Mouse (Mus musculus) neural tube, embryonic 12.5 days (tissue): ENCODE results near the gene Plscr5. TPM values are rescaled to one million over a fixed set of nuclear protein-coding genes. Genes with fewer than 3 reads are reported as not detected.

ENCODE experiments used
- ATAC-seq: fragments of 200-750 bp; cut with Nextera tagmentation; 2 replicates; pipeline ENCODE4 v1.8.0; 2017; ENCODE audit warnings: low read depth, mild to moderate bottlenecking, moderate TSS enrichment, moderate library complexity; ENCODE audit not compliant: low FRiP score
- H3K27ac ChIP-seq: fragments of 300-500 bp; sonication (generic); 2 replicates; pipeline ENCODE4 v1.5.1; 2016
- H3K27me3 ChIP-seq: fragments of 300-500 bp; sonication (generic); replicated peaks from 2 replicates; pipeline ENCODE4 v1.6.1; 2016; ENCODE audit warnings: mild to moderate bottlenecking
- H3K36me3 ChIP-seq: fragments of 300-500 bp; sonication (generic); 2 replicates; pipeline ENCODE4 v1.6.1; 2016; ENCODE audit warnings: mild to moderate bottlenecking
- H3K4me1 ChIP-seq: fragments of 300-500 bp; sonication (generic); 2 replicates; pipeline ENCODE4 v1.6.1; 2016
- H3K4me2 ChIP-seq: fragments of 300-500 bp; sonication (generic); replicated peaks from 2 replicates; pipeline ENCODE4 v1.6.1; 2016; ENCODE audit warnings: mild to moderate bottlenecking
- H3K4me3 ChIP-seq: fragments of 300-500 bp; sonication (generic); 2 replicates; pipeline ENCODE4 v1.5.1; 2016
- H3K9ac ChIP-seq: fragments of 300-500 bp; sonication (generic); 2 replicates; pipeline ENCODE4 v1.6.1; 2016; ENCODE audit warnings: mild to moderate bottlenecking
- H3K9me3 ChIP-seq: fragments of 300-500 bp; sonication (generic); 2 replicates; pipeline ENCODE4 v1.6.1; 2016; ENCODE audit warnings: mild to moderate bottlenecking
- WGBS: fragments of 180-500 bp; shearing (Covaris S2); methylation state at CpG from one replicate; pipeline ENCODE4 v1.1.7; 2016; 5-methylcytosine and 5-hydroxymethylcytosine counted together
- polyA plus RNA-seq: library from polyadenylated mRNA; unstranded; fragments of >200 nt; fragmentation: Nextera tagmentation; extraction: Ambion mirVana; gene quantifications from 2 replicates; pipeline ENCODE4 v1.2.1, GENCODE M21; 2016

Plscr5 gene
- polyA plus RNA-seq, 1 experiment from 2014 or later, result 0.16 TPM

GRCm38 (mm10) chr9:92209850-92210249 is 17.1 kb downstream of the Plscr5 start:
- Histone ChIP-seq H3K36me3 (no peaks in the 10 kb centered on the region), H3K27me3 (no peaks in the 10 kb centered on the region), H3K27ac (no peak overlapping the region), H3K9me3 (no peaks in the 10 kb centered on the region), H3K9ac (no peak overlapping the region), H3K4me2 (no peak overlapping the region), H3K4me3 (no peak overlapping the region), H3K4me1 (no peaks in the 10 kb centered on the region)
- WGBS, result 80% methylated on average over 3 of the region's 3 CpGs
- no peak for ATAC-seq

- Histone ChIP-seq H3K9me3 (no peaks in the 10 kb centered on the region), H3K4me1 (no peaks in the 10 kb centered on the region), H3K36me3 (no peaks in the 10 kb centered on the region), H3K27ac (no peak overlapping the region), H3K4me3 (no peak overlapping the region), H3K27me3 (no peaks in the 10 kb centered on the region), H3K9ac (no peak overlapping the region), H3K4me2 (no peak overlapping the region)
- ATAC-seq, result no peak
- whole genome bisulfite sequencing, result 86% methylated on average over 7 of the region's 7 CpGs
Measured at GRCm38 (mm10) chr9:92210386-92210967, 17.7 kb downstream of the Plscr5 start.

- Histone ChIP-seq H3K36me3 (no peaks in the 10 kb centered on the region), H3K4me3 (no peak overlapping the region), H3K4me2 (no peak overlapping the region), H3K4me1 (no peaks in the 10 kb centered on the region), H3K27ac (no peak overlapping the region), H3K27me3 (no peaks in the 10 kb centered on the region), H3K9me3 (no peaks in the 10 kb centered on the region), H3K9ac (no peak overlapping the region)
- 80% methylated on average over 3 of the region's 3 CpGs for WGBS
- no peak for ATAC-seq
Measured at GRCm38 (mm10) chr9:92211048-92211447, 18.3 kb downstream of the Plscr5 start.

- Histone ChIP-seq H3K4me1 (no peaks in the 10 kb centered on the region), H3K9ac (no peak overlapping the region), H3K27ac (no peak overlapping the region), H3K4me2 (no peak overlapping the region), H3K36me3 (no peaks in the 10 kb centered on the region), H3K4me3 (no peak overlapping the region), H3K9me3 (no peaks in the 10 kb centered on the region), H3K27me3 (no peaks in the 10 kb centered on the region)
- 85% methylated on average over 4 of the region's 4 CpGs for WGBS
- ATAC-seq, result no peak
Measured at GRCm38 (mm10) chr9:92217484-92217883, 24.7 kb downstream of the Plscr5 start.

GRCm38 (mm10) chr9:92217896-92218295 is 25.2 kb downstream of the Plscr5 start:
- H3K4me1 ChIP-seq, result no peaks in the 10 kb centered on the region
- H3K27me3 ChIP-seq, result no peaks in the 10 kb centered on the region
- H3K4me2 ChIP-seq, result no peak overlapping the region
- H3K27ac ChIP-seq, result no peak overlapping the region
- no peaks in the 10 kb centered on the region for H3K9me3 ChIP-seq
- no peaks in the 10 kb centered on the region for H3K36me3 ChIP-seq
- H3K9ac ChIP-seq, result no peak overlapping the region
- no peak for ATAC-seq
- 91% methylated on average over 2 of the region's 2 CpGs for WGBS
- H3K4me3 ChIP-seq, result no peak overlapping the region

- no peak overlapping the region for H3K4me2 ChIP-seq
- H3K9ac ChIP-seq, result no peak overlapping the region
- 86% methylated on average over 3 of the region's 3 CpGs for WGBS
- no peak overlapping the region for H3K27ac ChIP-seq
- no peaks in the 10 kb centered on the region for H3K9me3 ChIP-seq
- H3K27me3 ChIP-seq, result no peaks in the 10 kb centered on the region
- H3K4me1 ChIP-seq, result no peaks in the 10 kb centered on the region
- H3K36me3 ChIP-seq, result no peaks in the 10 kb centered on the region
- no peak for ATAC-seq
- no peak overlapping the region for H3K4me3 ChIP-seq
Measured at GRCm38 (mm10) chr9:92220151-92220550, 27.4 kb downstream of the Plscr5 start.

GRCm38 (mm10) chr9:92221480-92221879 is 28.7 kb downstream of the Plscr5 start:
- Histone ChIP-seq H3K36me3 (no peaks in the 10 kb centered on the region), H3K27me3 (no peaks in the 10 kb centered on the region), H3K4me3 (no peak overlapping the region), H3K9me3 (no peaks in the 10 kb centered on the region), H3K27ac (no peak overlapping the region), H3K4me1 (no peaks in the 10 kb centered on the region), H3K4me2 (no peak overlapping the region), H3K9ac (no peak overlapping the region)
- no peak for ATAC-seq

GRCm38 (mm10) chr9:92224598-92225231 is 32.0 kb downstream of the Plscr5 start:
- H3K9me3 ChIP-seq, result no peaks in the 10 kb centered on the region
- ATAC-seq, result no peak
- no peak overlapping the region for H3K27ac ChIP-seq
- H3K36me3 ChIP-seq, result no peaks in the 10 kb centered on the region
- H3K9ac ChIP-seq, result no peak overlapping the region
- no peaks in the 10 kb centered on the region for H3K4me1 ChIP-seq
- WGBS, result 84% methylated on average over 1 of the region's 1 CpGs
- no peaks in the 10 kb centered on the region for H3K27me3 ChIP-seq
- H3K4me3 ChIP-seq, result no peak overlapping the region
- no peak overlapping the region for H3K4me2 ChIP-seq

GRCm38 (mm10) chr9:92226127-92226655 is 33.5 kb downstream of the Plscr5 start:
- H3K4me1 ChIP-seq, result no peaks in the 10 kb centered on the region
- no peak overlapping the region for H3K27ac ChIP-seq
- no peaks in the 10 kb centered on the region for H3K9me3 ChIP-seq
- 90% methylated on average over 3 of the region's 3 CpGs for WGBS
- H3K4me3 ChIP-seq, result no peak overlapping the region
- no peak overlapping the region for H3K9ac ChIP-seq
- H3K27me3 ChIP-seq, result no peaks in the 10 kb centered on the region
- H3K36me3 ChIP-seq, result no peaks in the 10 kb centered on the region
- no peak overlapping the region for H3K4me2 ChIP-seq
- no peak for ATAC-seq

GRCm38 (mm10) chr9:92226795-92227194 is 34.1 kb downstream of the Plscr5 start:
- H3K4me2 ChIP-seq, result no peak overlapping the region
- H3K36me3 ChIP-seq, result no peaks in the 10 kb centered on the region
- no peak overlapping the region for H3K9ac ChIP-seq
- H3K9me3 ChIP-seq, result no peaks in the 10 kb centered on the region
- H3K27me3 ChIP-seq, result no peaks in the 10 kb centered on the region
- 94% methylated on average over 3 of the region's 3 CpGs for WGBS
- H3K27ac ChIP-seq, result no peak overlapping the region
- ATAC-seq, result no peak
- H3K4me1 ChIP-seq, result no peaks in the 10 kb centered on the region
- H3K4me3 ChIP-seq, result no peak overlapping the region

GRCm38 (mm10) chr9:92228867-92229832 is 36.4 kb downstream of the Plscr5 start:
- no peak for ATAC-seq
- H3K9ac ChIP-seq, result no peak overlapping the region
- no peak overlapping the region for H3K4me3 ChIP-seq
- H3K4me1 ChIP-seq, result no peaks in the 10 kb centered on the region
- no peak overlapping the region for H3K27ac ChIP-seq
- H3K36me3 ChIP-seq, result no peaks in the 10 kb centered on the region
- H3K9me3 ChIP-seq, result no peaks in the 10 kb centered on the region
- H3K27me3 ChIP-seq, result no peaks in the 10 kb centered on the region
- no peak overlapping the region for H3K4me2 ChIP-seq
- WGBS, result 84% methylated on average over 16 of the region's 16 CpGs

- Histone ChIP-seq H3K9me3 (no peaks in the 10 kb centered on the region), H3K4me2 (no peak overlapping the region), H3K9ac (no peak overlapping the region), H3K36me3 (no peaks in the 10 kb centered on the region), H3K4me3 (no peak overlapping the region), H3K4me1 (no peaks in the 10 kb centered on the region), H3K27me3 (no peaks in the 10 kb centered on the region), H3K27ac (no peak overlapping the region)
- 74% methylated on average over 2 of the region's 2 CpGs for WGBS
- no peak for ATAC-seq
Measured at GRCm38 (mm10) chr9:92229833-92230205, 37.1 kb downstream of the Plscr5 start.
